Mouse (Mus musculus) right cerebral cortex, postnatal 14 days (tissue): ENCODE results near the gene Sugct.

Experiments used
- DNase-seq: peaks from one replicate; pipeline ENCODE4 v3.0.0; 2022

The Sugct gene

DNA sequence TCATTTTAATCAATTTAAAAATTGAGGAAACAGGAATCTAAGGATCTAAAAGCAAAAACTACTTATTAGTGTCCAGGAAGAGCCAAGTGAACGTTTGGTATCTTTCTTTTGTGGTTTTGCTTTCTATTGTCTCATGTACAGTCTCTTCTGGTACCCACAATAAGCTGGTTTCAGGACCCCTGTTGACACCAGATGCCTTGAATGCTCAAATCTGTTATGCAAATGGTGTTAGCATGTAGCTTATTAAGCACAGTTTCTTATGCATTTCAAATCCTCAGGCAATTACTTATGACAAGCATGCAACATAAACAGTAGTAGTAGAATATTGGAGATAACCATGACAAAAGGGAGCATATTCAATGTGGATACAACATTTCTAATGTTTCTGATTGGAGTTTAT lies 407.0 kb downstream of the Sugct start:
- no peak for DNase-seq

DNA sequence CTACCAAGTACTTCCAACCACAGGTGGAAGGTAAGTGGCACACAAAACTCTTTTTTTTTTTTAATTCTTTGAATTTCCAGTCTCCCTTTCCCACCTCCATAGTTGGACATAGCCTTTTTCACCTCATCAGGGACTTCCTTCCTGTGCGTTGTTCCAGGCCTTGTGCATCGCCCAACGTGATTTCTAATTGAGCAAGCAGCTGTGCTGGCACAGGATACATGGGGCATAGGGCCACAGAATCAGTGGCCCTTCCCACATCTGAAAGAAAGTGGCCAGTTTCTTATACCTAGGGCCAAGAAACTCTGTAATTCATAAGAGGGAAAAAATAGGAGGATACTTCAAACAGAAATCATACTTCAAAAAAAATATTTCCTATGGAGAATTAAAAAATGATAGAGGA lies 449.4 kb downstream of the Sugct start:
- no peak for DNase-seq

DNA sequence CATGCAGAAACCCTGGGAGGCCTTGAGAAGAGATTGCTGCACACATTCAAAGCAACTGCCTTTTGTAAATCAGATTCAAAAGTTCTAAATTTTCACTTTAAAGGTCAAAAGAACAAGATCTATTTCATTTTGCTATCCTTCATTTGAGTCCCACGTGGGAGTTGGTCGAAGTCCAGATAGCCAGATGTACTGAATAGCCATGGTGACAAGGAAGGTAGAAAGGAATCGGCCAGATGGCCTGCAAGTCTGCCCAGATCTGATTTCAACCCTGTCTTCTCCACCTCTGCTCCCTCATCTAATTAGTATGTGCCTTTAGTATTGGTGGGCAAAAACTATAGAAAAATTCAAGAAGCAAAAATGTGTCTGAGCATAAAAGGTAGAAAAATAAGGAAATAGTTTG lies 478.8 kb downstream of the Sugct start:
- DNase-seq, result no peak

DNA sequence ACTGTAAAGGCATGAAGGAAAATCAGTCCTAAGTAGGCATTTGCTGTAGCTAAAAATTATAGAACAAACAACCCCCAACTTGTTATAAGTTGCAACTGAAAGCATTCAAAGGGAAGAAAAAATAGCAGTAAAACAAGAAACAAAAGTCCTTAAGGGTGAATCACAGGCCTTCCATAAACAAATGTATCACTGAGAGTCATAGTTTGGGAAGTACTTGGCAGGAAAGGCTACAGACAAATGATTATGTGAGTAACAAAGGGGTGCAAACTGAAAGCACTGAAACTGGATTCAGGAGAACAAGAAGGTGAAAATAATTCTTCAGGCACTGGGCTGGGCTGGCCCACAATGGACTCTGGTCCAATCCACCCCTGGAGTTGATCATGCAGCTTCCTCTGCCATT lies 482.7 kb downstream of the Sugct start:
- DNase-seq, result no peak

DNA sequence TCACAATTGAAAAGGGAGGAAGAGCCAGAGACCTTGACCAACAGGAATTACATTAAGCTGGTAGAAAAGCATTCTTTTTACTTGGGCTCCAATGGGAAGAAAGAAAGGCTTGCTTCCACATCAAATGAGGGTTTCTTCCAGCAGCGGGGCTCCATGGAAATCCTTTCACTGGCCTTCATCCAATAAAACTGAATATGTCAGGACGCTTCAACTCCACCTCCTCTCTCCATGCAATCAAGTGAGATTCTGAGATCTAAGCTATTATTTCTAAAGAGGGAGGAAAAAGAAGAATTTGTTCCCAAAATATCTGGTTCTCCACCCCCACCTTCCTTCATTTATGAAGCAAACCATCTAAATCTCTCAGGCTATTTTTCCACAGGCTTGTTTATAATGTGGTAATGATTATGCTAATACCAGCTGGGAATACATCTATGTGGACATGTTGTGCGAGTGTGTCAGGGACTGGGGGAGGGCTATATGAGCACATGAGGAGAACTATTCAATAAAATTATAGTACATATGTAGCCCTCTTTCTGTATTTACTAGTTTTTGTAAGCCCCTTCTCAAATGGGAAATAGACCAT lies 505.1 kb downstream of the Sugct start:
- DNase-seq, result no peak

DNA sequence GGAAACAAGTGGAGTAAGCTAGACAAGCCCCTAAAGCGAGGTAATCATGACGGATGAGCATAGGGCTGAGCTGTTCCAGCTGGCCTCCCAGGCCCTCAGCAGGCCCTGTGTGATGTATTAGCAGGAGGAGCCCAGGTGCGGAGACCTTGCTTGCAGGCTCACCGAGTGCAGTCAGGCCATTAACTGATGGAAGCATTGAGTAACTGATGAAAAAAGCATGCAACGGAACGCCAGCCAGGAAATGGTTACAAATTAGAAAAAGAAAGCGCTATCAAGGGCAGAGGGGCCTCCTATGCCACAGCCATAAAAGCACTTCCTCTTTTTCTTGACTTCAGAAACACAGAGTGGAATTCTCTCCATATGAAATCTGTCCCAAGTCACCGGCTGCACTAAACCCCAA lies 510.1 kb downstream of the Sugct start:
- no peak for DNase-seq

DNA sequence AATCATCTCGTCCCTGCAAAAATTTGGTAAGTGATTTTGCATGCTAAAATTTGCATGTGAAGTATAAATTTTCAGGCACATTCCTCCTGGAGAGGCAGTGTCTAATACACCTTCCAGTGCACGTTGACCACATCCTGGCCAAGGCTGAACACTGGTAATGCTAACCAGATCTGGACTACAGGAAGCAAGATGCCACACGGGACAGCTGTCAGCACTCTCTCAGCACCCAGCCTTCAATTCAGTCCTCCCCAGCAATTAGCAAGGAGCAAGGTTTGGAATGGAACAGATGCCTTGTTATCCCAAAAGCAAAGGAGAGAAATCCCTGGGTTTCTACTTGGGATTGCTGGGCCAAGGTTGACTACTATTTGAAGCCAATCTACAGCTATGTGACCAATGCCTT lies 529.4 kb downstream of the Sugct start:
- no peak for DNase-seq

DNA sequence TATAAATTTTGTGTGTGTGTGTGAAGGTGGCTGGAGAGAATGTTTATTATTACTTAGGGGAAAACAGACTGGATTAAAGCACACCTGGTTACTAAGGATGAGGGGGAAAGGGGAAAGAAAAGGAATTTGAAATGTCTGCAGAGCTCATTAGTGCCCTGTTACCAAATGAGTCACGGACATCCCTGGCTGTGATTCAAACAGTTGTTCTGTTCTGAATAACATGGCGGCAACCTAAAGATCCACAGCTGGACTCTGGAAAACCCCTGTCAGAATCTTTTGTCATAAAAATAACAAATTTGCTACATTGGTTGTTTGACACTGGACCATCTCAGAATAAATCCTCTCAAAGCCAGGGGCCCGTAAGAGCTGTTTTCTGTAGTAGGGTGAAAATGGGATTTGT lies 530.6 kb downstream of the Sugct start:
- DNase-seq, result no peak

DNA sequence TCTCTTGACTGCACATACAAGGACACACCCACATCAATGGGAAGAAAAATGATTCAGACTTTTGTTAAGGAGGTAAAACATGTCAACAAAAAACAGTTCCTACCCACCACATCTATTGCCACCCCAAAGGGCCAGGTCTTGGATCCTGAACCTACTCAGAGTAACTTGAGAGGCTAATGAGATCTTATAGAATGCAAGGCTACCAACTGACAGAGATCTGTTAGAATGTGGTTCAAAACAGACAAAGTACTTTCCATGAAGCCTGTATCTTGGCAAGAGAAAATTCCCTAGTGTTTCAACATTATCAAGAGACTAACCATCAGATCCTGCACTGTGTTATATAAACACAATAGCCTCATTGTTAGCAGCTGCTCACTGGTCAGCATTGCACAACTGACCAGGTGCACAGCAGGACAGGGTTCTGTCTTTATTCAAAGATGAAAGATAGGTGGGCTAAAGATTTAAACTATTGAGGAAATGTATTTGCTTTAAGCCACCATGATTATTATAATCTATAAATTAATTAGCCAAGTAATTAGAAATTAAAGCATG lies 548.8 kb downstream of the Sugct start:
- no peak for DNase-seq

DNA sequence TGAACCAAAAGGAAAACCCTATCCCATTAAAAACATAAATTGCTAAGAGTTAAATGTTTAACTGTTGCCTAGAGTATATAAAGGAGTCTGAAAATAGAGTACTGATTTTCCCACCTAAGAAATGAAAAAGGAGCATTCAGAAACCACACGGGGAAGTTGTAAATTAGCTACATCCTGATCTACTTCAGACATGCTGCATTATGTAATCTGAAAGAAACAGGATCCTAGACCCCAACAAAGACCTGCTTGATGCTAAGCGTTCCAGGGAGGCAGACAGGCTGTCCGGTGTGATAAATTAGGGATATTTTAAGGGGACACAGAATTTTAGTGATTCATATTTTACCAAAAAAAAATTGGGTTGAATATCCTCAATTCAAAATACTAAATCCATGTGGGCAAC lies 579.3 kb downstream of the Sugct start:
- DNase-seq, result no peak

DNA sequence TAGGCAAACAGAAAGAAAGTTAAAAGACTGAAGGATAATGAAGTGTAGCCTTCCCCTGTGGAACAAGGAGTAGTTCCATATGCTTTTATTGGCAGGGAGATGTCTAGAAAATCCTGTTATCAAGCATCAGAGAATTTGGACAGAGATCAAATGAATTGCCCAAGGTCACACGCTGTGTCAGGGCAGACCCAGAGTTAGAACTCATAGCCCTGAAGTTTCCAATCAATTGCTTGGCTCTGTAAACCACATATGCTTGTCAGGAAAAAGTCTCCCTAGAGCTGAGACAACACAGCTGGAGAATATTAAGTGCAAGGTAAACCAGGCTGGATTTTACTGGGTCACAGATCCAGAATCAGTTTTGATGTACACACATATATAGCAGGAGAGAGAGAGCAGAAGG lies 593.0 kb downstream of the Sugct start:
- no peak for DNase-seq

DNA sequence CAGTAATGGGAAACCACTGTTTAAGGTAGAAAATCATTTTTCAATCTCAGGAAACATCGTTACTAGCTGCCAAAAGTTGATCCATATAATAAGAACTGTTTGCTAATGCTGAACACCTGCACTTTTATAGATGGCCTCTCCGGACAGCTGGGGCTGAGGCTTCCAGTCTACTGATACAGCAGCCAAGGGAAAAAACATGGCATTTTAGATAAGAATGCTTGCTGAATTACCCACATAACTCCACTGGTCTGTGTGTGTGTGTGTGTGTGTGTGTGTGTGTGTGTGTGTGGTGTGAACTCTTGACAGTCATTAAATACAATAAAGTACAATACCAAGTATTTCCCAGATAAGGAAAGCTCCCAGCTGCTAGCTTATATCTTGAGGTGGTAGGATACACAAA lies 608.8 kb downstream of the Sugct start:
- DNase-seq, result no peak

DNA sequence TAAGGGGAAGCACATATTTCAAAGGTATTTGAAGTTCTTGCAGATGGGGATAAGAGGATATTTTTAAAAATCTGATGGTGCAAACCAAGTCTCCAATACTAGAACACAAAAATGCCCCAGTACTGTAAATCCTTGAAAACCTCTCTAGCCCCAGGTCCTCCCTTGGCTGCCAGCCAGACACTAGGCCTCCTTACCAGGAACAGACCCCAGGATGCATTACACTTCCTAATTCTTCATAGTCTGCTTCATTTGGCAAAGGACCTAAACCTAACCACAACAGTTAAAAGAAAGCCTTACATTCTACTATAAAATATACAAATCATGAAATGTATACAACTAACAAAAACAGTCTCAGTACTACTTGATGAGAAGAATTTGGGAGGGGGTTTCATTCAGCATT lies 609.2 kb downstream of the Sugct start:
- DNase-seq, result no peak

DNA sequence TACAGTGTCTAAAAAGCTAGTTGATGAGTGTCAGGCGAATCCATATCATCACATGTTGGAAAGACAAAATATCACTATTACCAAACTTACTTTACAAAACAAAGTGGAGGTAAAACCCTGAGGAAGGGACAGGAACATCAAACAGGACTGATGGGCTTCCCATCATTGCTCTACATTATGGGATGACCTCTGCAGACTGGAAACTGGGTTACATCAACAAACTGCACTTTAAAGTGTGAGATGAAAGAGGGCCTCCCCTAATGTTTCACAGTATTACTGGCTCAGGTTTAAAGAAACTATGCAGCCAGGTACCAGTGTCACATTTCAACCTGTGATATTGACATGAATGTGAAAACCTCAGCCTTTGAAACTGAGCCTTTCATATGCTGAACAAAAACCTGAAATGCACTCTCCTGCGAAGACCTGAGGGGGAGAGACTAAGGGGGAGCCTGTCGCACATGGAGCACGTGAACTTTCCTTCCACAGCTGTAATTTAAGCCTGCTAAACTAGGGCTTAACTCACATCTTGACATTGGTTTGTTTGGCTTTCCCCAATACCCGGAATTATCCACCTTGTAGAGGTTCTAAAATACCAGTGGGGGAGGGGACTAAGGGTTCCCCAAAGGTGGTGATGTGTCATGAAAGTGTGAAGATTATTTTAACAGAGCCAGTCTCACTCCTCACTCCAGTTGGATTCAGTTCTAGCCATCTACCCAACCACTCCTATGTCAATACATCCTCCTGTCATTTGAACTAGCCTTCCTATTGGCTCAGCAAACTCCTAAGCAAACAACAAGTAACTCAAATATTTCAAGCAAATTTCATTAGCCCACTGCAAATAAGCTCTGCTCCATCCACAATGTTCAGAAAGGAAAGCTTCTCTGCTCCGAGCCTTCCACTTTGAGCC lies 610.2 kb downstream of the Sugct start:
- DNase-seq, result no peak

DNA sequence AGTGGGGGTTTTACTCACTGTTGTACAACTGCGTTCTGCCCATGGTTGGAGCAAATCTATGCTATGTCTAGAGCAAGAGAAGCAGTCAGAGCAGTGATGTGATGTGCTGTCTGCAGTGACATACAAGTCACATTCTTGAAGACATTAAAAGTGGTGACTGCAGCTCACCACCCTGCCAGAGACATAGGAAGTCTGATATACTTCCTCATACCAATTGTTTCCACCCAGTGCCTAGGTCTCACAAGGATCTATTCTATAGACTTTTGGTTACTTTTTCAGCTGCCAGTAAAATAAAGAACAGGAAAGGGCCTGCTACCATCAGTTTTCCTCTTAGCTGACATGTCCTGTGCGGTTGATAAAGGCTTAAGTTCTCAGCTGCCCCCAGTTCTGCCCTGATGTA lies 613.7 kb downstream of the Sugct start:
- DNase-seq, result no peak

DNA sequence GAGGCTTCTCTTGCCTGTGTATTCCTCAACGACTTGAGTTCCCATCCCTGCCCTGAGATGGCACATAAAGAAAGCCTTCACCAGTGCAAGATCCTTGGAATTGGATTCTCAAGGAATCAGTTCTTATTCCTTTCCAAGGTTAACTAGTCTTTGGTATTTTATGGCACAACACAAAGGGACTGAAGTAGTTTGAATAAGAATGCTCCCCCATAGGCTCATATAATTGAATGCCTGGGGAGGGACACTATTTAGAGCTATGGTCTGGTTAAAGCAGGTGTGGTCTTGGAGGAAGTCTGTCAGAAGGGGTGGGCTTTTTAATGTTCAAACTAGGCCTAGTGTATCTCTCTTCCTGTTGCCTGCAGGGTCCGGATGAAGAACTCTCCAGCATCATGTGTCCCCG lies 629.8 kb downstream of the Sugct start:
- no peak for DNase-seq

DNA sequence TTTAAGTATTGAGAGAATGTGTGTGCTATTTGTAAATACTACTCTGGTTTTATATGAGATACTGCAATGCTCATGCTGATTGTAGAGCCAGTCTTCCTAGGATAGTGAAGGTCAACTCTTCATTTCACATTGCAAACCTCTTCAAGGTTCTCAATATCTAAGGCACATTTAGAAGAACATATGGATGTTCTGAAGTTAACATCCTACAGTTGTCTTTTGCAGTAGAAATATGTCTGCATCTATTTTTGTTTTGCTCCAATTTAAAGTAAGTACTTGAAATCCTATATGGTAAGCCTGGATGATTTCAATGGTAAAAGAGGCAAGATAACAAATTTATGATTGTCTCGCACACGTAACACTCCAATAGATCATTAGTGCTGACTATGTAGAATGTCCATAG lies 638.7 kb downstream of the Sugct start:
- DNase-seq, result no peak

DNA sequence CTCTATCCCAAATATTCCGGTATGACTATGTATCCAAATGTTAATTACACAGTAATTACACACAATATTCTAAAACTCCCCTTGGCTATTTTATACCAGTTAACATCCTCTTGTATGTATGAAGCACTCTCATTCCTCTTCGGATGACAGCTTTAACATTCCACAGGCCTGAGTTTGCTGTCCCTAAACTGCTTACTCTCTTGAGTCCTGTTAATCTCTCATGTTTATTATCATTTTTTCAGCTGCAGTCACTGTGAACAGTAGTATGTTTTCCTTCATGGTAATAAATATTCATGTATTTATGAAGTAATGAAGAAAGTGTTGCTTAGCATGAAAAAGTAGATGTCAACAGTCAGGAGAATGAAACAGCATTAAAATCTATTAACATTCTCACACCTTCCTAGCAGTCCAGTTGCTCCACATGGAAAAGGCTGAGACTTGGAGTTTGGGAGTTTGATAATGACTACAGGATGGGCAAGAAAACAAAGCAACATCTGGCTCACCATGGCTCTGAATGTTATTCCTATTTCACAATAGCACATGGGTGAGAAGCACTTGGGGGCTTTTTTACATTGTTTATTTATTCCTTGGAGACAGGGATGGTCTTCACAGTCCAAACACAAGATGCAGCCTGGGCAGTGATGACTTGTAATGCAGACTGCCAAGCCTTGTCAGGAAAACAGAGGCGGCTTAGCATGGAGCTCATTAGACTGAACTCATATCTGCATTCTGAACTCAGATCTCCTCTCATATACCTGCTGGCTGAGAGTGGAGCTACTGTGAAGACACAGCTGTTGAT lies 651.7 kb downstream of the Sugct start:
- no peak for DNase-seq

DNA sequence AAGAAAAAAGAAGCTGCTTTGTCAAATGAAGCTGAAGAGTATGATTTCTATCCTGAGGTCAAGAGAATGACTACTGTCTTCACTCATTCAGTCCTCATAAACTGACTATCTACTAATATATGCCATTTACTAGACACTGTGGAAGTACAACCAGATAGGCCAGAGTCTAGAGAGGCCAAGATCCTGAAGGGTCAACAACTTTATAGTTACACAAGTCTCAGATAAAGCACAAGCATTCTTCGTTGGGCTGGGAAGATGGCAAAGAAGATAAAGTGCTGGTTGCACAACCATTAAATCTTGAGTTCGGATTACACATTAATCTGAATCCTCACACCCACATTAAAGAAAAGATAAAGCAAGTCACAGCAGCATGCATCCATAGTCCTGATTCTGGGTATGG lies 653.0 kb downstream of the Sugct start:
- DNase-seq, result no peak

DNA sequence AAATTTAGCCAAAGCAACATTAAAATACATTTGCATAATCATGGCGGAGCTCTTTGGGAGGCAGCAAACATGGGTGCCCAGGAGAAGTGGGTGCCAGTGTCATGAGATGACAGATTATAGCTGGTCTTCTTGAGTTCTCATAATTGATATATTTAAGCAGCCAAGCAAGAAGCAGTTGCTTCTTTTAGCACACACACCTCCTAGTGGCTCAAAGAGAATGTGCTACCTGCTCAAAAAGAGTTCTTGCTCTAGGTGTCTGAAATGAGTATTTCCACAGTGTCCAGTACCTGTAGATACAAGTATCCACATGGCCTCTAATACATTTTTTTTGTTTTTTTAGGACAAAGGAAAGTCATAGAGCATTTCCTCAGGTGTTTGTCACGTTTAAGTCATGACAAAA lies 655.6 kb downstream of the Sugct start:
- no peak for DNase-seq

DNA sequence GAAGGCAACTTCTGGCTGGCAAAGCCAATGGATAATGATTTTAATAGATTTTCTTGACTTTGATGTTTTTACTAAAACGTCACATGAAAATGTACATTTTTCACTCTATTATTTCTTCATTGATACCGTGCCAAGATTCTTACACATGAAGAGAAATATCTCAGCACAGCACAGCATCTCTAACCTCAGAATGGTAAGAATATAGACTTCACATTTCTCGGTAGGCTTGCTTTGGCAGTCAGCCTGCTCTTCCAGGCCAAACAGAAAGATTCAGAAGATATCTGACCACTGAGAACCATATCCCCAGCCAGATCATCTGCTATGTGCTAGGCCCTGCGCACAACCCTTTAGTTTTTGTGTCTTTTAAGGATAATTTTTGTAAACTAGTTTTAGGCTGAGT lies 657.0 kb downstream of the Sugct start:
- DNase-seq, result no peak

DNA sequence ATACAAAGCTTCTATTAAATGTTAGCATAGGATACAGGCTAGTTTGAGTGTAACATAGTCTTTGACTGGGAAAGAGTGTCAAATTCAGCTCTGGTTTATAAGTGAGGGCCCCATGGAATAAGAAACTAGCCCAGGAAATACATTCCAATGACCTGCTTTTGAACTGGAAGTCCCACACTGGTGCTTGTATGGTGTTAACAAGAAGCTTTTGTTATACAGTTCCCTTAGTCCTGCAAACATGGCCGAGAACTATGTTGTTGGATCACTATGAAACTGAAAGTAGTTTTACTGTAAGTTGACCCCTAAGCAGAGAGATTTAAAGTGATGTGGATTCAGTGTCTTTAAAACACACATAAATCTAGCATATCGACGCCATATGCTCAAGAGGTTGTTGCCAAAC lies 657.5 kb downstream of the Sugct start:
- no peak for DNase-seq

DNA sequence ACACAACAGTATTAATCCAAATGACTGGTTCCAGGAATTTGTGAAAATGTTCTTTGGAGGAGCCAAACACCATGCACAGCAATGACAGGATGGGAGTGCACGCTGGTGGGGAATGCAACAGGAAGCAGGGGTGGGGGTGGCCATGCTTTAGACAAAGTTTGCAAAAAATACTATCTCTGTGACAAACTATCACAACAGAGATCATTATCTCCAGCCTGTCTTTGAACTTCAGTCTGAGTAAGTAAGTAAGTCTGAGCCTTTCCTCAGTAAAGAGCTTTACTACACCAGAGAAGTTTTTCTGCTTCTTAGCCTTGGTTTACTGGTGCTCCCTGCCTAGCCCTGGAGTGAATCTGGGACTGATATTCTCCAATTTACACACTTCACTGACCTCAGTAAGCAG lies 664.6 kb downstream of the Sugct start:
- DNase-seq, result no peak

DNA sequence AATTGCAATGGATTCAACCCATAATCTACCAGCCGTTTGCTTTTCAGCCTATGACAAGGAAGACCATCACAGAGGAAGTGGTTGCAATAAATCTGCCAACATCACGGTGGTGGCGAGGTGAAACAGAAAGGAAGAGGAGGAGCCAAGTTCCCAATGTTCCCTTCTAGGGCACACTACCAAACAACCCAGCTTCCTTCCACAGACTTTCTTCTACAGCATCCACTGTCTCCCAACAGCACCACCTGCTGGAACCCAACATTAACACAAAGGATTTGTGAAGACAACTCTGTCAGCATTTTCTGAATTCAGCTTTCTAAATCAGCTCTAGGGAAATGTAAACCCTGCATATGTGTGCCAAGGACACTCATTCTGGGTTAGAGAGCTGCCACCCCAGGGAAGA lies 666.8 kb downstream of the Sugct start:
- DNase-seq, result peak; percentile 61
